Mouse (Mus musculus): ENCODE data around the gene Efcab10. TPM values are rescaled to one million over a fixed set of nuclear protein-coding genes. Genes with fewer than 3 reads are reported as not detected.

Gene Efcab10
- total RNA-seq (2021), result 1 to 10 TPM; 2.6 to 4.5 TPM

- DNase-seq, result peak; percentile 63 to 65
These were observed at the start of gene Efcab10 for GRCm38 (mm10) chr12:33394804-33395623. Gene Efcab10 (plus strand): TSS chr12:33394854.

GRCm38 (mm10) chr12:33344970-33345772 is 49.5 kb upstream of the Efcab10 start:
- DNase-seq, result no peak

GRCm38 (mm10) chr12:33345773-33346435 is 48.8 kb upstream of the Efcab10 start:
- DNase-seq, result no peak

GRCm38 (mm10) chr12:33352671-33353070 is 42.0 kb upstream of the Efcab10 start:
- no peak for DNase-seq

- DNase-seq, result no peak
These were observed 36.3 kb upstream of the Efcab10 start for GRCm38 (mm10) chr12:33358345-33358744.

- DNase-seq, result no peak
These were observed 35.4 kb upstream of the Efcab10 start for GRCm38 (mm10) chr12:33359209-33359608.

- DNase-seq, result no peak
These were observed 34.7 kb upstream of the Efcab10 start for GRCm38 (mm10) chr12:33359878-33360482.

- peak; percentile 66 to 72 for DNase-seq
These were observed 33.9 kb upstream of the Efcab10 start for GRCm38 (mm10) chr12:33360729-33361128.

- DNase-seq, result no peak
These were observed 30.1 kb upstream of the Efcab10 start for GRCm38 (mm10) chr12:33364511-33364910.

GRCm38 (mm10) chr12:33365133-33365532 is 29.5 kb upstream of the Efcab10 start:
- DNase-seq, result no peak

GRCm38 (mm10) chr12:33369555-33369954 is 25.1 kb upstream of the Efcab10 start:
- DNase-seq, result no peak

GRCm38 (mm10) chr12:33379624-33380445 is 14.8 kb upstream of the Efcab10 start:
- peak; percentile 61 to 66 for DNase-seq

GRCm38 (mm10) chr12:33388842-33389241 is 5.8 kb upstream of the Efcab10 start:
- DNase-seq, result peak; percentile 53 to 66

- no peak for DNase-seq
These were observed 3.7 kb upstream of the Efcab10 start for GRCm38 (mm10) chr12:33390844-33391560.

GRCm38 (mm10) chr12:33403265-33403693 is 8.6 kb downstream of the Efcab10 start:
- no peak for DNase-seq

- no peak for DNase-seq
These were observed 10.3 kb downstream of the Efcab10 start for GRCm38 (mm10) chr12:33404996-33405395.

- DNase-seq, result no peak
These were observed 10.9 kb downstream of the Efcab10 start for GRCm38 (mm10) chr12:33405398-33406026.

GRCm38 (mm10) chr12:33411580-33412151 is 17.0 kb downstream of the Efcab10 start:
- no peak for DNase-seq

GRCm38 (mm10) chr12:33424329-33424728 is 29.7 kb downstream of the Efcab10 start:
- peak; percentile 43 to 61 for DNase-seq

GRCm38 (mm10) chr12:33427293-33427692 is 32.6 kb downstream of the Efcab10 start:
- DNase-seq, result no peak

All from layer of hippocampus, postnatal 36 days (tissue).